Mouse (Mus musculus) naive thymus-derived CD4-positive, alpha-beta T cell, adult 5 months (primary cell): ENCODE measurements around the gene 1700012A03Rik. TPM values are rescaled to one million over a fixed set of nuclear protein-coding genes. Genes with fewer than 3 reads are reported as not detected.

Experiments used
- polyA plus RNA-seq: library from polyadenylated mRNA; unstranded; fragments of 100-300 nt; shearing (Covaris generic); gene quantifications from one replicate; pipeline ENCODE4 v1.2.1, GENCODE M21; 2017

1700012A03Rik gene
- polyA plus RNA-seq, result not detected

DNA sequence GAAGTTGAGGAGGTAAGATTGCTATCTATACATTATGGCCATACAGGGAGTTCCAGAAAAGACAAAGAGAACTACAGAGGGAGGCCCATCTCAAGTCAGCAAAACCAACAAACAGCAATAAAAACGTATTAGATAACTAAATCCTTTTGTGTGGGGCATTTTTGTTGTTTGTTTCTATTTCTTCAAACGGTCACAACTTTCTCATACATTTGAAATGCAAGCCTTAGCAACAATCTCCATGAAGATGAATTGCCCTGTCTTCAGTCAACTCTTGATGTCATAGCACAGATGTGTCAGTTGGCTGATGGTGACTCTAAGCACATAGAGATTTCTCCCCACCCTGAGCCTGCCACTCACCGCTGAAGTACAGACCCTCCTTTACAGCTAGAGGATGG lies at the start of gene 1700012A03Rik:
1700012A03Rik (plus strand) TSS at position 296 of the 395 bp plus-strand sequence.

